ENCODE assay signal across 8 mouse cellular contexts in the genomic region with DNA sequence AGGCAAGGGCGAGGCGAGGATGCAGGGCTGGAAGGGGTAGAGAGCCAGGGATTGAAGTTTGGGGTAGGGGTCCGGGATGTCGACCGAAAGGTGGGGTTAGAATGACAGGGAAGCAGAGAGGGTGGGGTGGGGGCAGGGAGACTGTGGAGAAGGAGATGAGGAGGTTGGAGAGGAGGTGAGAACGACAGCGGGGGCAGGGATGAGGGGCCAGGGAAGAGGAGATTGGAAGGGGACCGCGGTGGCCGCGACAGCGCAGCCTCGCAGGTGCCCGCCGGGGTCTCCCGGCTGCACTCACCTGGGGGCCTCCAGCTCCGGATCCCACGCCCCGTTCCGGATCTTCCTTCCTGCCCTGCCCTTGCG. TPM values are rescaled to one million over a fixed set of nuclear protein-coding genes. Genes with fewer than 3 reads are reported as not detected.
A peak's percentile ranks its signal among the peaks of the same experiment; 100 is the strongest.
DNase-seq lines count a peak whose midpoint lies in the region; ATAC-seq lines count a peak whose summit lies in the region.

No protein-coding gene starts in this region.

- H3K4me3 ChIP-seq in kidney, embryonic 16.5 days (ENCODE audit: low read length): peak overlapping the region; percentile 82
- H3K4me3 ChIP-seq in embryonic facial prominence, embryonic 10.5 days: peak overlapping the region; percentile 88
- H3K4me3 ChIP-seq in hindbrain, embryonic 14.5 days (replicated peaks; ENCODE audit: low read length): peak overlapping the region; percentile 73
- peak overlapping the region; percentile 62 for H3K4me3 ChIP-seq in midbrain, embryonic 14.5 days (replicated peaks; ENCODE audit: low read depth, low read length)

- H3K9me3 ChIP-seq in kidney, embryonic 16.5 days (ENCODE audit: low read length): 0 out of 2 replicates have a peak, but pooled peaks cover 6% of the 10 kb centered on the region
- H3K9me3 ChIP-seq in embryonic facial prominence, embryonic 10.5 days: peaks cover 8% of the 10 kb centered on the region; the same call in 1 of the 2 replicates
- H3K9me3 ChIP-seq in hindbrain, embryonic 14.5 days (ENCODE audit: control insufficient read depth, low read length): no peaks in the 10 kb centered on the region
- no peaks in the 10 kb centered on the region; the same call in 1 of the 2 replicates for H3K9me3 ChIP-seq in midbrain, embryonic 14.5 days (ENCODE audit: control insufficient read depth, low read length)

- peaks cover 7% of the 10 kb centered on the region for H3K27me3 ChIP-seq in kidney, embryonic 16.5 days (ENCODE audit: insufficient read depth, low read length)
- H3K27me3 ChIP-seq in embryonic facial prominence, embryonic 10.5 days (replicated peaks; ENCODE audit: low read depth, poor library complexity, severe bottlenecking): peaks cover 29% of the 10 kb centered on the region
- no peaks in the 10 kb centered on the region for H3K27me3 ChIP-seq in hindbrain, embryonic 14.5 days (ENCODE audit: control insufficient read depth, insufficient read depth, low read length)
- H3K27me3 ChIP-seq in midbrain, embryonic 14.5 days (ENCODE audit: control insufficient read depth, insufficient read depth, low read length): no peaks in the 10 kb centered on the region

- DNase-seq in kidney, postnatal 14 days: no peak
- DNase-seq in embryonic facial prominence, embryonic 10.5 days (ENCODE audit: low spot score): no peak
- DNase-seq in hindbrain, embryonic 14.5 days (ENCODE audit: low spot score): no peak
- DNase-seq in midbrain, embryonic 14.5 days: no peak
- DNase-seq in urinary bladder, postnatal 25 days (ENCODE audit: low spot score): no peak
- DNase-seq in MN1 (ENCODE audit: low spot score): no peak
- no peak for DNase-seq in adrenal gland, postnatal 25 days

- peaks cover 13% of the 10 kb centered on the region for H3K4me1 ChIP-seq in kidney, embryonic 16.5 days (ENCODE audit: insufficient read depth, low read length)
- H3K4me1 ChIP-seq in embryonic facial prominence, embryonic 10.5 days: peaks cover 22% of the 10 kb centered on the region
- peaks cover 14% of the 10 kb centered on the region for H3K4me1 ChIP-seq in hindbrain, embryonic 14.5 days (replicated peaks; ENCODE audit: control insufficient read depth, insufficient read depth, low read length)
- peaks cover 15% of the 10 kb centered on the region for H3K4me1 ChIP-seq in midbrain, embryonic 14.5 days (ENCODE audit: control insufficient read depth, insufficient read depth, low read length)

- peak overlapping the region; percentile 81 for H3K4me2 ChIP-seq in kidney, embryonic 16.5 days (replicated peaks; ENCODE audit: low read depth, low read length)
- peak overlapping the region; percentile 81 for H3K4me2 ChIP-seq in hindbrain, embryonic 14.5 days (replicated peaks)
- H3K4me2 ChIP-seq in midbrain, embryonic 14.5 days (ENCODE audit: low read length): peak overlapping the region; percentile 90

- under 1% methylated on average over 12 of the region's 21 CpGs for WGBS in kidney, embryonic 16.5 days
- WGBS in embryonic facial prominence, embryonic 10.5 days: under 1% methylated on average over 21 of the region's 21 CpGs
- WGBS in hindbrain, embryonic 14.5 days: 1% methylated on average over 17 of the region's 21 CpGs
- 0% methylated on average over 20 of the region's 21 CpGs for WGBS in midbrain, embryonic 14.5 days

- H3K27ac ChIP-seq in kidney, embryonic 16.5 days (ENCODE audit: low read length): no peak overlapping the region
- H3K27ac ChIP-seq in embryonic facial prominence, embryonic 10.5 days (replicated peaks): peak overlapping the region; percentile 99
- peak overlapping the region; percentile 71; the same call in 1 of the 2 replicates for H3K27ac ChIP-seq in hindbrain, embryonic 14.5 days
- H3K27ac ChIP-seq in midbrain, embryonic 14.5 days (replicated peaks; ENCODE audit: low read depth, low read length): peak overlapping the region; percentile 52; the same call in 1 of the 2 replicates

- peak; percentile 1; the same call in 1 of the 2 replicates for ATAC-seq in kidney, embryonic 16.5 days (ENCODE audit: low FRiP score, low TSS enrichment)
- ATAC-seq in hindbrain, embryonic 14.5 days (ENCODE audit: low FRiP score): no peak; the same call in 1 of the 2 replicates
- ATAC-seq in midbrain, embryonic 14.5 days (ENCODE audit: low FRiP score, low TSS enrichment): no peak; the same call in 1 of the 2 replicates

- H3K9ac ChIP-seq in kidney, embryonic 16.5 days (replicated peaks; ENCODE audit: low read length): peak overlapping the region; percentile 61
- peak overlapping the region; percentile 59 for H3K9ac ChIP-seq in hindbrain, embryonic 14.5 days
- peak overlapping the region; percentile 57 for H3K9ac ChIP-seq in midbrain, embryonic 14.5 days (replicated peaks; ENCODE audit: low read length)

- H3K36me3 ChIP-seq in kidney, embryonic 16.5 days (ENCODE audit: insufficient read depth, low read length): no peaks in the 10 kb centered on the region
- H3K36me3 ChIP-seq in embryonic facial prominence, embryonic 10.5 days (replicated peaks): peaks cover 4% of the 10 kb centered on the region; the same call in 1 of the 2 replicates
- no peaks in the 10 kb centered on the region for H3K36me3 ChIP-seq in hindbrain, embryonic 14.5 days (replicated peaks; ENCODE audit: control insufficient read depth, insufficient read depth)
- no peaks in the 10 kb centered on the region for H3K36me3 ChIP-seq in midbrain, embryonic 14.5 days (ENCODE audit: control insufficient read depth, insufficient read depth, low read length)

RNA-seq across cellular contexts. Expression of a gene that starts 0.6 kb away (rescaled TPM):
- 5.0 and 5.2 TPM in 2 replicates for polyA plus RNA-seq in kidney, embryonic 16.5 days (2015; fragmentation: Nextera tagmentation; extraction: Ambion mirVana)
- polyA plus RNA-seq in embryonic facial prominence, embryonic 10.5 days (2016; fragmentation: Nextera tagmentation; extraction: Ambion mirVana): 4.9 and 5.9 TPM in 2 replicates
- polyA plus RNA-seq in hindbrain, embryonic 14.5 days (2014; fragmentation: Nextera tagmentation; extraction: Ambion mirVana): 6.2 and 6.6 TPM in 2 replicates
- polyA plus RNA-seq in midbrain, embryonic 14.5 days (2014; fragmentation: Nextera tagmentation; extraction: Ambion mirVana): 5.9 and 6.0 TPM in 2 replicates
- total RNA-seq in adrenal gland, postnatal 25 days (2021): 2.7 and 4.1 TPM in 2 replicates

RNA-seq across cellular contexts. Expression of a gene that starts 0.6 kb away (rescaled TPM):
- polyA plus RNA-seq in kidney, embryonic 16.5 days (2015; fragmentation: Nextera tagmentation; extraction: Ambion mirVana): 5.9 and 6.6 TPM in 2 replicates
- polyA plus RNA-seq in embryonic facial prominence, embryonic 10.5 days (2016; fragmentation: Nextera tagmentation; extraction: Ambion mirVana): 7.3 and 7.6 TPM in 2 replicates
- polyA plus RNA-seq in hindbrain, embryonic 14.5 days (2014; fragmentation: Nextera tagmentation; extraction: Ambion mirVana): 19.6 and 23.7 TPM in 2 replicates
- polyA plus RNA-seq in midbrain, embryonic 14.5 days (2014; fragmentation: Nextera tagmentation; extraction: Ambion mirVana): 23.6 and 26.9 TPM in 2 replicates
- 4.4 and 8.4 TPM in 2 replicates for total RNA-seq in adrenal gland, postnatal 25 days (2021)
